Mouse (Mus musculus): ENCODE data around the gene Samd13. TPM values are rescaled to one million over a fixed set of nuclear protein-coding genes. Genes with fewer than 3 reads are reported as not detected.

The Samd13 gene
- polyA plus RNA-seq, 1 experiment from 2014 or later = 1.4 TPM

GRCm38 (mm10) chr3:146611821-146612220, 73.6 kb downstream of the Samd13 start:
- Histone ChIP-seq H3K4me3 (ENCODE audit: low read length) (no peak overlapping the region), H3K27ac (ENCODE audit: low read length) (no peak overlapping the region), H3K36me3 (ENCODE audit: control insufficient read depth, insufficient read depth, low read length) (no peaks in the 10 kb centered on the region), H3K4me2 (ENCODE audit: low read depth, low read length) (no peak overlapping the region), H3K9ac (ENCODE audit: low read length) (no peak overlapping the region), H3K4me1 (replicated peaks; ENCODE audit: control insufficient read depth, insufficient read depth, low read length) (no peaks in the 10 kb centered on the region), H3K27me3 (ENCODE audit: control insufficient read depth, insufficient read depth, low read depth, low read length) (no peaks in the 10 kb centered on the region), H3K9me3 (ENCODE audit: control insufficient read depth, low read length) (no peaks in the 10 kb centered on the region)
- 54% methylated on average over 4 of the region's 4 CpGs for WGBS
- no peak for ATAC-seq (ENCODE audit: low read depth)

GRCm38 (mm10) chr3:146611261-146611660, 74.1 kb downstream of the Samd13 start:
- no peak for ATAC-seq (ENCODE audit: low read depth)
- Histone ChIP-seq H3K4me2 (ENCODE audit: low read depth, low read length) (no peak overlapping the region), H3K9me3 (ENCODE audit: control insufficient read depth, low read length) (no peaks in the 10 kb centered on the region), H3K4me3 (ENCODE audit: low read length) (no peak overlapping the region), H3K27me3 (ENCODE audit: control insufficient read depth, insufficient read depth, low read depth, low read length) (no peaks in the 10 kb centered on the region), H3K27ac (ENCODE audit: low read length) (no peak overlapping the region), H3K9ac (ENCODE audit: low read length) (no peak overlapping the region), H3K4me1 (replicated peaks; ENCODE audit: control insufficient read depth, insufficient read depth, low read length) (no peaks in the 10 kb centered on the region), H3K36me3 (ENCODE audit: control insufficient read depth, insufficient read depth, low read length) (no peaks in the 10 kb centered on the region)
- 77% methylated on average over 4 of the region's 4 CpGs for WGBS

- no peaks in the 10 kb centered on the region for H3K4me1 ChIP-seq (replicated peaks; ENCODE audit: control insufficient read depth, insufficient read depth, low read length)
- no peak overlapping the region for H3K9ac ChIP-seq (ENCODE audit: low read length)
- H3K36me3 ChIP-seq (ENCODE audit: control insufficient read depth, insufficient read depth, low read length) = no peaks in the 10 kb centered on the region
- no peak overlapping the region for H3K27ac ChIP-seq (ENCODE audit: low read length)
- no peak overlapping the region for H3K4me2 ChIP-seq (ENCODE audit: low read depth, low read length)
- 77% methylated on average over 10 of the region's 10 CpGs for WGBS
- H3K27me3 ChIP-seq (ENCODE audit: control insufficient read depth, insufficient read depth, low read depth, low read length) = no peaks in the 10 kb centered on the region
- H3K4me3 ChIP-seq (ENCODE audit: low read length) = no peak overlapping the region
- ATAC-seq (ENCODE audit: low read depth) = no peak
- H3K9me3 ChIP-seq (ENCODE audit: control insufficient read depth, low read length) = no peaks in the 10 kb centered on the region
Observed at GRCm38 (mm10) chr3:146610322-146610721, 75.1 kb downstream of the Samd13 start.

- no peak overlapping the region for H3K4me3 ChIP-seq (ENCODE audit: low read length)
- no peaks in the 10 kb centered on the region for H3K4me1 ChIP-seq (replicated peaks; ENCODE audit: control insufficient read depth, insufficient read depth, low read length)
- H3K27ac ChIP-seq (ENCODE audit: low read length) = no peak overlapping the region
- WGBS = 17% methylated on average over 1 of the region's 1 CpGs
- no peaks in the 10 kb centered on the region for H3K9me3 ChIP-seq (ENCODE audit: control insufficient read depth, low read length)
- H3K4me2 ChIP-seq (ENCODE audit: low read depth, low read length) = no peak overlapping the region
- no peaks in the 10 kb centered on the region for H3K36me3 ChIP-seq (ENCODE audit: control insufficient read depth, insufficient read depth, low read length)
- no peak for ATAC-seq (ENCODE audit: low read depth)
- H3K27me3 ChIP-seq (ENCODE audit: control insufficient read depth, insufficient read depth, low read depth, low read length) = no peaks in the 10 kb centered on the region
- H3K9ac ChIP-seq (ENCODE audit: low read length) = no peak overlapping the region
Observed at GRCm38 (mm10) chr3:146607368-146607767, 78.0 kb downstream of the Samd13 start.

- no peak overlapping the region for H3K9ac ChIP-seq (ENCODE audit: low read length)
- no peaks in the 10 kb centered on the region for H3K36me3 ChIP-seq (ENCODE audit: control insufficient read depth, insufficient read depth, low read length)
- no peaks in the 10 kb centered on the region for H3K4me1 ChIP-seq (replicated peaks; ENCODE audit: control insufficient read depth, insufficient read depth, low read length)
- WGBS = 73% methylated on average over 9 of the region's 9 CpGs
- H3K4me2 ChIP-seq (ENCODE audit: low read depth, low read length) = no peak overlapping the region
- no peaks in the 10 kb centered on the region for H3K9me3 ChIP-seq (ENCODE audit: control insufficient read depth, low read length)
- H3K27ac ChIP-seq (ENCODE audit: low read length) = no peak overlapping the region
- H3K4me3 ChIP-seq (ENCODE audit: low read length) = no peak overlapping the region
- no peak for ATAC-seq (ENCODE audit: low read depth)
- no peaks in the 10 kb centered on the region for H3K27me3 ChIP-seq (ENCODE audit: control insufficient read depth, insufficient read depth, low read depth, low read length)
Observed at GRCm38 (mm10) chr3:146604647-146605046, 80.7 kb downstream of the Samd13 start.

GRCm38 (mm10) chr3:146602531-146602930, 82.9 kb downstream of the Samd13 start:
- H3K36me3 ChIP-seq (ENCODE audit: control insufficient read depth, insufficient read depth, low read length) = no peaks in the 10 kb centered on the region
- no peak for ATAC-seq (ENCODE audit: low read depth)
- no peak overlapping the region for H3K4me2 ChIP-seq (ENCODE audit: low read depth, low read length)
- no peaks in the 10 kb centered on the region for H3K27me3 ChIP-seq (ENCODE audit: control insufficient read depth, insufficient read depth, low read depth, low read length)
- H3K9me3 ChIP-seq (ENCODE audit: control insufficient read depth, low read length) = no peaks in the 10 kb centered on the region
- peaks cover 5% of the 10 kb centered on the region for H3K4me1 ChIP-seq (replicated peaks; ENCODE audit: control insufficient read depth, insufficient read depth, low read length)
- H3K4me3 ChIP-seq (ENCODE audit: low read length) = no peak overlapping the region
- no peak overlapping the region for H3K27ac ChIP-seq (ENCODE audit: low read length)
- H3K9ac ChIP-seq (ENCODE audit: low read length) = no peak overlapping the region
- WGBS = 78% methylated on average over 3 of the region's 3 CpGs

- H3K4me2 ChIP-seq (ENCODE audit: low read depth, low read length) = no peak overlapping the region
- no peak overlapping the region for H3K4me3 ChIP-seq (ENCODE audit: low read length)
- no peaks in the 10 kb centered on the region for H3K27me3 ChIP-seq (ENCODE audit: control insufficient read depth, insufficient read depth, low read depth, low read length)
- peaks cover 5% of the 10 kb centered on the region for H3K4me1 ChIP-seq (replicated peaks; ENCODE audit: control insufficient read depth, insufficient read depth, low read length)
- WGBS = 59% methylated on average over 2 of the region's 2 CpGs
- no peaks in the 10 kb centered on the region for H3K9me3 ChIP-seq (ENCODE audit: control insufficient read depth, low read length)
- H3K27ac ChIP-seq (ENCODE audit: low read length) = no peak overlapping the region
- H3K36me3 ChIP-seq (ENCODE audit: control insufficient read depth, insufficient read depth, low read length) = no peaks in the 10 kb centered on the region
- no peak overlapping the region for H3K9ac ChIP-seq (ENCODE audit: low read length)
- no peak for ATAC-seq (ENCODE audit: low read depth)
Observed at GRCm38 (mm10) chr3:146601205-146601604, 84.2 kb downstream of the Samd13 start.

GRCm38 (mm10) chr3:146599198-146599900, 86.0 kb downstream of the Samd13 start:
- no peak overlapping the region for H3K27ac ChIP-seq (ENCODE audit: low read length)
- H3K36me3 ChIP-seq (ENCODE audit: control insufficient read depth, insufficient read depth, low read length) = no peaks in the 10 kb centered on the region
- no peaks in the 10 kb centered on the region for H3K9me3 ChIP-seq (ENCODE audit: control insufficient read depth, low read length)
- ATAC-seq (ENCODE audit: low read depth) = no peak
- H3K4me1 ChIP-seq (replicated peaks; ENCODE audit: control insufficient read depth, insufficient read depth, low read length) = peaks cover 5% of the 10 kb centered on the region
- H3K27me3 ChIP-seq (ENCODE audit: control insufficient read depth, insufficient read depth, low read depth, low read length) = no peaks in the 10 kb centered on the region
- no peak overlapping the region for H3K4me3 ChIP-seq (ENCODE audit: low read length)
- no peak overlapping the region for H3K9ac ChIP-seq (ENCODE audit: low read length)
- 73% methylated on average over 6 of the region's 6 CpGs for WGBS
- no peak overlapping the region for H3K4me2 ChIP-seq (ENCODE audit: low read depth, low read length)

GRCm38 (mm10) chr3:146598411-146598810, 87.0 kb downstream of the Samd13 start:
- no peak for ATAC-seq (ENCODE audit: low read depth)
- Histone ChIP-seq H3K4me2 (ENCODE audit: low read depth, low read length) (peak overlapping the region; percentile 25; the same call in 1 of the 2 replicates), H3K9me3 (ENCODE audit: control insufficient read depth, low read length) (no peaks in the 10 kb centered on the region), H3K4me3 (ENCODE audit: low read length) (no peak overlapping the region), H3K9ac (ENCODE audit: low read length) (no peak overlapping the region), H3K36me3 (ENCODE audit: control insufficient read depth, insufficient read depth, low read length) (no peaks in the 10 kb centered on the region), H3K4me1 (replicated peaks; ENCODE audit: control insufficient read depth, insufficient read depth, low read length) (peaks cover 5% of the 10 kb centered on the region), H3K27ac (ENCODE audit: low read length) (no peak overlapping the region), H3K27me3 (ENCODE audit: control insufficient read depth, insufficient read depth, low read depth, low read length) (no peaks in the 10 kb centered on the region)
- 36% methylated on average over 6 of the region's 6 CpGs for WGBS
